Mouse (Mus musculus) CH12.LX (cell line): Measurements from ENCODE around the gene Ftcd. TPM values are rescaled to one million over a fixed set of nuclear protein-coding genes. Genes with fewer than 3 reads are reported as not detected.

Experiments
- DNase-seq: peaks from one replicate; pipeline ENCODE4 v3.0.0-alpha.2; 2013; ENCODE audit errors: extremely low read depth
- H3K27ac ChIP-seq: 2 replicates; pipeline ENCODE4 v1.5.1; 2012; ENCODE audit warnings: low read depth, mild to moderate bottlenecking, control low read depth, moderate library complexity; ENCODE audit not compliant: insufficient read depth
- H3K27me3 ChIP-seq: replicated peaks from 2 replicates; pipeline ENCODE3; 2012; ENCODE audit warnings: inconsistent platforms
- H3K36me3 ChIP-seq, 2 experiments: replicated peaks in 1 of 2; 2 replicates each; pipeline versions ENCODE3 to v1.6.1; 2012; ENCODE audit warnings: inconsistent platforms in 1 of 2, low read length in 1 of 2, mild to moderate bottlenecking in 1 of 2, mixed read lengths in 1 of 2, moderate library complexity in 1 of 2; ENCODE audit not compliant: control insufficient read depth in 1 of 2, insufficient read depth in 1 of 2
- H3K4me1 ChIP-seq, 2 experiments: 2 replicates each; pipeline ENCODE4 v1.6.1; 2012; ENCODE audit warnings: inconsistent platforms in 1 of 2, moderate library complexity in 1 of 2; ENCODE audit not compliant: insufficient read depth in 2 of 2, control insufficient read depth in 1 of 2
- H3K4me2 ChIP-seq: 2 replicates; pipeline ENCODE4 v1.6.1; 2012; ENCODE audit warnings: low read depth, mild to moderate bottlenecking, control low read depth; ENCODE audit not compliant: poor library complexity, insufficient read depth, severe bottlenecking
- H3K4me3 ChIP-seq, 3 experiments: fragments of 150-350 bp in 1 of 3; sonication (generic) in 1 of 3; replicated peaks in 1 of 3; 2 replicates each; pipeline versions ENCODE3 to v1.5.1; 2011 to 2012; ENCODE audit warnings: low read depth in 2 of 3, low read length in 2 of 3, mild to moderate bottlenecking in 2 of 3, moderate library complexity in 2 of 3, control low read depth in 1 of 3, improper control_type of control experiment in 1 of 3, inconsistent platforms in 1 of 3, mixed read lengths in 1 of 3; ENCODE audit not compliant: poor library complexity in 1 of 3
- H3K79me2 ChIP-seq: replicated peaks from 2 replicates; pipeline ENCODE4 v1.6.1; 2012; ENCODE audit warnings: mild to moderate bottlenecking, moderate library complexity; ENCODE audit not compliant: control insufficient read depth, poor library complexity, insufficient read depth, severe bottlenecking; ENCODE audit errors: extremely low read depth
- H3K9ac ChIP-seq: 2 replicates; pipeline ENCODE4 v1.6.1; 2012; ENCODE audit warnings: low read depth, mild to moderate bottlenecking, control low read depth, moderate library complexity; ENCODE audit not compliant: insufficient read depth
- H3K9me3 ChIP-seq: replicated peaks from 2 replicates; pipeline ENCODE3; 2012; ENCODE audit warnings: low read length, inconsistent platforms, mixed read lengths
- ELF1 ChIP-seq: IDR thresholded peaks from 2 replicates; pipeline ENCODE4 v1.6.1; 2014; ENCODE audit warnings: low read depth, mild to moderate bottlenecking, inconsistent platforms, low read length, improper control_type of control experiment
- ETS1 ChIP-seq: conservative IDR thresholded peaks from 2 replicates; pipeline ENCODE4 v1.6.1; 2012; ENCODE audit warnings: low read depth, mild to moderate bottlenecking, inconsistent platforms, low read length, improper control_type of control experiment, moderate library complexity
- JUND ChIP-seq: conservative IDR thresholded peaks from 2 replicates; pipeline ENCODE4 v1.6.1; 2011; ENCODE audit warnings: low read depth, low read length, improper control_type of control experiment
- MAFK ChIP-seq: IDR thresholded peaks from 2 replicates; pipeline ENCODE4 v1.6.1; 2011; ENCODE audit warnings: low read length, improper control_type of control experiment; ENCODE audit not compliant: insufficient replicate concordance
- MEF2A ChIP-seq: IDR thresholded peaks from 2 replicates; pipeline ENCODE4 v1.6.1; 2014; ENCODE audit warnings: low read depth, mild to moderate bottlenecking, inconsistent platforms, low read length, improper control_type of control experiment, borderline replicate concordance
- MYC ChIP-seq: IDR thresholded peaks from 2 replicates; pipeline ENCODE4 v1.6.1; 2011; ENCODE audit warnings: low read depth, mild to moderate bottlenecking, improper control_type of control experiment, low read length
- NELFE ChIP-seq: IDR thresholded peaks from 2 replicates; pipeline ENCODE4 v1.6.1; 2011; ENCODE audit warnings: low read depth, low read length, improper control_type of control experiment
- POLR2AphosphoS2 ChIP-seq: IDR thresholded peaks from 2 replicates; pipeline ENCODE4 v1.6.1; 2011; ENCODE audit warnings: low read depth, low read length, improper control_type of control experiment
- RAD21 ChIP-seq: IDR thresholded peaks from 2 replicates; pipeline ENCODE4 v1.6.1; 2011; ENCODE audit warnings: low read depth, mild to moderate bottlenecking, low read length, improper control_type of control experiment, moderate library complexity
- RCOR1 ChIP-seq: conservative IDR thresholded peaks from 2 replicates; pipeline ENCODE4 v1.6.1; 2012; ENCODE audit warnings: low read depth, mild to moderate bottlenecking, inconsistent platforms, low read length, improper control_type of control experiment
- SIN3A ChIP-seq: IDR thresholded peaks from 2 replicates; pipeline ENCODE4 v1.6.1; 2012; ENCODE audit warnings: low read length, improper control_type of control experiment, inconsistent platforms
- SMC3 ChIP-seq: IDR thresholded peaks from 2 replicates; pipeline ENCODE4 v1.6.1; 2011; ENCODE audit warnings: low read depth, low read length, improper control_type of control experiment
- TBP ChIP-seq: conservative IDR thresholded peaks from 2 replicates; pipeline ENCODE4 v1.6.1; 2011; ENCODE audit warnings: low read depth, low read length, improper control_type of control experiment
- UBTF ChIP-seq: IDR thresholded peaks from 2 replicates; pipeline ENCODE4 v1.6.1; 2012; ENCODE audit warnings: low read depth, mild to moderate bottlenecking, inconsistent platforms, low read length, improper control_type of control experiment, moderate library complexity
- USF2 ChIP-seq: conservative IDR thresholded peaks from 2 replicates; pipeline ENCODE4 v1.6.1; 2011; ENCODE audit warnings: low read depth, low read length, improper control_type of control experiment
- ZMIZ1 ChIP-seq: IDR thresholded peaks from 2 replicates; pipeline ENCODE4 v1.6.1; 2012; ENCODE audit warnings: low read depth, mild to moderate bottlenecking, inconsistent platforms, low read length, improper control_type of control experiment
- ZNF384 ChIP-seq: IDR thresholded peaks from 2 replicates; pipeline ENCODE4 v1.6.1; 2012; ENCODE audit warnings: low read depth, low read length, improper control_type of control experiment, inconsistent platforms
- dilution Hi-C: fragments of 300-500 bp; cut with MboI; formaldehyde crosslinking; loops from 2 replicates; pipeline ENCODE4 v1.14.3; 2020; ENCODE audit warnings: low sequenced_read_pairs; ENCODE audit not compliant: extremely low pct_unique_long_range_greater_than_20kb, extremely low pct_ligation_motif_present
- in situ Hi-C: fragments of 300-500 bp; cut with MboI; formaldehyde crosslinking; loops from 3 replicates; pipeline ENCODE4 v1.14.3; 2019; ENCODE audit warnings: low sequenced_read_pairs, low pct_ligation_motif_present, low pct_unique_long_range_greater_than_20kb, mixed read lengths
- polyA plus RNA-seq: library from polyadenylated mRNA; unstranded; fragments of >175 nt; gene quantifications from 2 replicates; pipeline ENCODE4 v1.2.1, GENCODE M21; 2012; ENCODE audit warnings: low read depth; ENCODE audit not compliant: insufficient read length
- total RNA-seq, 2 experiments: library from RNA; depleted of rRNA; stranded (reverse); fragments of 300-350 nt in 1 of 2; fragments of >200 nt in 1 of 2; gene quantifications; 2 replicates each; pipeline ENCODE4 v1.2.3; 2012 to 2014

The Ftcd gene
- total and polyA plus RNA-seq, 3 experiments = not detected

DNA sequence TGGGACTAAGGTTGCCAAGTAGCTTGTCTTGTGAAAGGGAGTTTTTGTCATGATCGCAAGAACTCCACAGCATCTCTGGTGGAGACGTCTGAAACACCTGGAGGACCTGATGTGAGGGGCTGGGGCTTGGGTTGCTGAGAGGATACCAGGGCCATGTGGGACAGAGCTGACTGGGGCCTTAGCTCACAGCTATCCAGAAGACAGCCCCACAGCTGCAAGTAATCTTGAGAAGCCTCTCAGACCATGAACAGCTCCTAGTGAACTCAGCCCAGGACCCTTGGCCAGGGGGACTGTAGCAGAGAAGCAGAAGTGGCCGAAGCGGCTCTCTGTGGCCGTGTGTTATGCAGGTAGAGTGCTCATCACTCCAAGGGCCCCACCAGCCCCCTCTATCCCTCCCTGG is 59.1 kb downstream of the Ftcd start:
- no peaks in the 10 kb centered on the region for H3K79me2 ChIP-seq
- H3K9me3 ChIP-seq = no peaks in the 10 kb centered on the region
- H3K4me1 ChIP-seq = no peaks in the 10 kb centered on the region
- H3K36me3 ChIP-seq = no peaks in the 10 kb centered on the region
- peaks cover 78% of the 10 kb centered on the region for H3K27me3 ChIP-seq
- no peak for DNase-seq
- H3K4me3 ChIP-seq = no peak overlapping the region
- no peak overlapping the region for H3K27ac ChIP-seq
- no peak overlapping the region for H3K9ac ChIP-seq
- in situ Hi-C loops (no loop called here), dilution Hi-C loops (no loop called here)
- TF ChIP-seq TBP = no peak
- no peak for TF ChIP-seq ETS1
- TF ChIP-seq ZMIZ1 = no peak
- no peak for TF ChIP-seq MEF2A
- TF ChIP-seq ELF1 = no peak
- TF ChIP-seq USF2 = no peak
- no peak for TF ChIP-seq POLR2AphosphoS2
- TF ChIP-seq RAD21 = no peak
- no peak for TF ChIP-seq NELFE
- no peak for TF ChIP-seq SMC3
- TF ChIP-seq RCOR1 = no peak
- H3K4me2 ChIP-seq = no peak overlapping the region

DNA sequence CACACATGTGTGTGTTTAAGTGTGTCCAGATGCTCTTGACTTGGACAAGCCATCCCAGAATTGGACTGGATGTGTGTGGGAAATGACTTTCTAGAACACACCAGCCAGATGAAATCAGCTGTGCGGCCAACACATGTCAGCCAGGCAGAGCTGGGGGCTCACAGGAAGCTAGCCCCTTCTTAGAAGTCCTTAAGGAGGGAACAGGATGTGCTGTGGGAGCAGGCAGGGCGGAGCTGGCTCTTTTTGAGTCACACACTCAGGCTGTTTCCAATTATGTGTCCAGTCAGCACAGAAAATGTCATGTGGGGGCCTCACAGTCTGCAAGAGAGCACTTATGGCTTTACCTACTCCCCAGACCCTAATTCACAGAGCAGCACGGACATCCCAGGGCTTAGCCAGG is 60.6 kb downstream of the Ftcd start:
- DNase-seq = no peak
- no peaks in the 10 kb centered on the region for H3K36me3 ChIP-seq
- dilution Hi-C loops = no loop called here
- H3K27ac ChIP-seq = no peak overlapping the region
- no peaks in the 10 kb centered on the region for H3K79me2 ChIP-seq
- H3K4me1 ChIP-seq = no peaks in the 10 kb centered on the region
- no peak overlapping the region for H3K9ac ChIP-seq
- no peak overlapping the region for H3K4me3 ChIP-seq
- in situ Hi-C loops = no loop called here
- TF ChIP-seq ZNF384 (no peak), SIN3A (no peak), TBP (no peak), UBTF (no peak), MEF2A (no peak), MYC (no peak), JUND (no peak), RCOR1 (no peak), MAFK (no peak)
- TF ChIP-seq, all 38 proteins: peak for 0
- Histone ChIP-seq H3K4me2 (no peak overlapping the region), H3K27me3 (peaks cover 77% of the 10 kb centered on the region), H3K9me3 (no peaks in the 10 kb centered on the region)
